Mouse (Mus musculus) embryonic facial prominence, embryonic 15.5 days (tissue): ENCODE measurements around the gene Ampd1. TPM values are rescaled to one million over a fixed set of nuclear protein-coding genes. Genes with fewer than 3 reads are reported as not detected.

Experiments
- ATAC-seq: fragments of 200-750 bp; cut with Nextera tagmentation; 2 replicates; pipeline ENCODE4 v1.8.0; 2017; ENCODE audit warnings: low read depth, moderate TSS enrichment; ENCODE audit not compliant: insufficient number of reproducible peaks, low FRiP score, low TSS enrichment
- H3K27ac ChIP-seq: fragments of 300-500 bp; sonication (generic); replicated peaks from 2 replicates; pipeline ENCODE4 v1.5.1; 2015; ENCODE audit warnings: mild to moderate bottlenecking, inconsistent platforms
- H3K27me3 ChIP-seq: fragments of 300-500 bp; sonication (generic); 2 replicates; pipeline ENCODE4 v1.6.1; 2015; ENCODE audit warnings: inconsistent platforms
- H3K36me3 ChIP-seq: fragments of 300-500 bp; sonication (generic); 2 replicates; pipeline ENCODE4 v1.6.1; 2015; ENCODE audit warnings: mild to moderate bottlenecking, inconsistent platforms
- H3K4me1 ChIP-seq: fragments of 300-500 bp; sonication (generic); 2 replicates; pipeline ENCODE4 v1.6.1; 2015; ENCODE audit warnings: inconsistent platforms
- H3K4me2 ChIP-seq: fragments of 300-500 bp; sonication (generic); replicated peaks from 2 replicates; pipeline ENCODE4 v1.6.1; 2015; ENCODE audit warnings: mild to moderate bottlenecking, inconsistent platforms
- H3K4me3 ChIP-seq: fragments of 300-500 bp; sonication (generic); replicated peaks from 2 replicates; pipeline ENCODE4 v1.5.1; 2015; ENCODE audit warnings: mild to moderate bottlenecking, inconsistent platforms
- H3K9ac ChIP-seq: fragments of 300-500 bp; sonication (generic); 2 replicates; pipeline ENCODE4 v1.6.1; 2015; ENCODE audit warnings: inconsistent platforms
- H3K9me3 ChIP-seq: fragments of 300-500 bp; sonication (generic); replicated peaks from 2 replicates; pipeline ENCODE4 v1.6.1; 2016; ENCODE audit warnings: inconsistent platforms
- WGBS: fragments of 180-500 bp; shearing (Covaris S2); methylation state at CpG from one replicate; pipeline ENCODE4 v1.1.7; 2015; 5-methylcytosine and 5-hydroxymethylcytosine counted together
- polyA plus RNA-seq: library from polyadenylated mRNA; unstranded; fragments of >200 nt; fragmentation: Nextera tagmentation; extraction: Ambion mirVana; gene quantifications from 2 replicates; pipeline ENCODE4 v1.2.1, GENCODE M21; 2015

Gene Ampd1
- 4.8 and 5.0 TPM in 2 replicates for polyA plus RNA-seq

DNA sequence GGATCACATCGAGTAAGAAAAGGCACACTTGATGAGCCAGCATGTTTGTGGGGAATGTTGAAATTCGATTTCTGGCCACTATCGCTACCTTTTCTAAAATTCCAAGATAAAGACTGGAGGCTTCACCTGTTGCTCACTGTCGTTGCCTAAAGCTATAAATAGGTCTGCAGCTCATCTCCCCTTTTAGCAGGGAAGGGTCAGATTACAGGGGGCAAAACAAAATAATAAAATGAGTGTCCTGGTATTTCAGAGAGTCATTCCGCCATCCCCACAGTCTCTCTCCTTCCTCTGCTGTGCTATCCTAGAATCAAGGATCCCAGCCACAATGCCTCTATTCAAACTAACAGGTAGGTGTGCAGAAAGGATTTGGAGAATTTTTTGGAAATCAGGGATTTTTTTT is at the start of gene Ampd1:
TSS of gene Ampd1 (plus strand) at position 244 of the 400 bp plus-strand sequence.
- no peak within 1 kb of the TSS for H3K27ac ChIP-seq
- no peak within 1 kb of the TSS for H3K4me2 ChIP-seq
- H3K4me1 ChIP-seq: no peaks in the 10 kb centered on the region
- no peaks in the 10 kb centered on the region for H3K27me3 ChIP-seq
- no peak within 1 kb of the TSS for H3K9ac ChIP-seq
- H3K36me3 ChIP-seq: peaks cover 7% of the 10 kb centered on the region
- 50% methylated on average over 5 of the region's 5 CpGs for WGBS
- ATAC-seq: no peak
- no peak within 1 kb of the TSS for H3K4me3 ChIP-seq
- no peaks in the 10 kb centered on the region for H3K9me3 ChIP-seq

GRCm38 (mm10) chr3:103026174-103026573 is 47.6 kb upstream of the Ampd1 start:
- Histone ChIP-seq H3K9ac (no peak overlapping the region), H3K4me1 (peaks cover 12% of the 10 kb centered on the region), H3K9me3 (no peaks in the 10 kb centered on the region), H3K4me3 (no peak overlapping the region), H3K27me3 (no peaks in the 10 kb centered on the region), H3K4me2 (no peak overlapping the region), H3K27ac (no peak overlapping the region), H3K36me3 (peaks cover 30% of the 10 kb centered on the region)
- WGBS: 84% methylated on average over 1 of the region's 1 CpGs
- ATAC-seq: no peak

DNA sequence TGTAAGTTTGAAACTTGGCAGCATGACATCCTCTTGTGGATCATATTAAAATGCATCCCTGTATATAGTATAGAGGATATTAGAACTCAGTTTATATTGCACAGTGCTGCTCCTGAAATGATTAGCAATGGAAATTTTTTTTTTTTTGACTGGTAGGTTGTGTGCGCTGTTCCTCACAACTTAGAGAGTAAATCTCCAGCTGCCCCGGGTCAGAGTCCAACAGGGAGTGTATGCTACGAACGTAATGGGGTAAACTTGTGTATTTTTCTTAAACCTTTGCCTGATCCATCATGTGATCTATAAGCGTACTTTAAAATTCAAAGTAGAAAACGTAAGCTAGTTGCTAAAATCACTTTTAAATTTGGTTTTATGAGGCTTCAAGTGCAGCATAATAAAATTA is 33.5 kb upstream of the Ampd1 start:
- no peak overlapping the region for H3K4me2 ChIP-seq
- peaks cover 54% of the 10 kb centered on the region for H3K36me3 ChIP-seq
- no peaks in the 10 kb centered on the region for H3K9me3 ChIP-seq
- no peak for ATAC-seq
- no peaks in the 10 kb centered on the region for H3K4me1 ChIP-seq
- H3K4me3 ChIP-seq: no peak overlapping the region
- H3K27ac ChIP-seq: no peak overlapping the region
- no peak overlapping the region for H3K9ac ChIP-seq
- WGBS: 95% methylated on average over 6 of the region's 6 CpGs
- no peaks in the 10 kb centered on the region for H3K27me3 ChIP-seq

DNA sequence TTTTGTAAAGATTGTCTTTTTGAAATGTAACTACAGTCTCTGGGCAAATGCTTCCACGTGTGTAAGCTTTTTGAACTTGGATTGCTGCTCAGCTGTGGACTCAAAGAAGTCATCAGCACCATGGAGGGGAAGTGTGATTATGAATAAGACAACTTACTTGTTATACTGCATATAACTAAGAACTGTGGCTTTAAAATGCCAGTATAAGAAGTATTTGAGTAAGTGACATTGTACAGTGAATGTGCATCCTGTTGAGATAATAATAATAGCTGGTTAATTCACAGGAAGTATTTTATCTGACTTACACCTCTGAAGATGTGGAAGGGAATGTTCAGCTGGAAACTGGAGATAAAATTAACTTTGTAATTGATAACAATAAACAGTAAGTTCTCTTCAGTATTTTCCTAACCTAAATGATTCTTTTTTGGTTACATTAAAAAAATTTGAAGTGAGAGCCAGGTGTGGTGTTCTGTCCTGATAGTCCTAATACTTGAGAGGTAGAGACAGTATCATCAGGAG is 32.9 kb upstream of the Ampd1 start:
- Histone ChIP-seq H3K4me2 (no peak overlapping the region), H3K4me3 (no peak overlapping the region), H3K9ac (no peak overlapping the region), H3K36me3 (peaks cover 59% of the 10 kb centered on the region), H3K27me3 (no peaks in the 10 kb centered on the region), H3K9me3 (no peaks in the 10 kb centered on the region), H3K4me1 (no peaks in the 10 kb centered on the region), H3K27ac (no peak overlapping the region)
- WGBS: 80% methylated on average over 1 of the region's 1 CpGs
- no peak for ATAC-seq

GRCm38 (mm10) chr3:103056016-103056595 is 17.7 kb upstream of the Ampd1 start:
- WGBS: 78% methylated on average over 5 of the region's 5 CpGs
- Histone ChIP-seq H3K4me2 (no peak overlapping the region), H3K9ac (no peak overlapping the region), H3K36me3 (peaks cover 63% of the 10 kb centered on the region), H3K27me3 (no peaks in the 10 kb centered on the region), H3K9me3 (no peaks in the 10 kb centered on the region), H3K4me1 (no peaks in the 10 kb centered on the region; the same call in 1 of the 2 replicates), H3K27ac (no peak overlapping the region), H3K4me3 (no peak overlapping the region)
- no peak for ATAC-seq

DNA sequence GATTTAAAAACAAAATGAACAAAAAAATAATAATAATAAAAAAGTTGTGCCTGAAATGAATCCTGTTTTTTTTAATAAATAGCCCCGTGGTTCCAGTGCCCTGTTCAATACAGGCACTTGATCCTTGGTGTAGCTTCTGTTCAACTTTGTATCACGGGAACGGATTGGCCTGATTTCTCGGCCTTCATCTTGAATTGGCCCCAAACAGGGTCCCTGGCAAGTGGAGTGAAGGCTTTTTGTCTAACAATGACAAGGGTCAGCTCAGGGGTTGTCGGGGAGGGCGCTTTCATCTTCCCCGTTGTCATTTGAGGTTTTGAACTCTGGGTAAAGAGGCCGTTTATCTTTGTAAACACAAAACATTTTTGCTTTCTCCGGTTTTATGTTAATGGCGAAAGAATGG is 16.1 kb upstream of the Ampd1 start:
- ATAC-seq: no peak
- Histone ChIP-seq H3K27me3 (no peaks in the 10 kb centered on the region), H3K9me3 (no peaks in the 10 kb centered on the region), H3K36me3 (peaks cover 65% of the 10 kb centered on the region), H3K4me1 (no peaks in the 10 kb centered on the region; the same call in 1 of the 2 replicates), H3K4me3 (peak overlapping the region; percentile 81), H3K9ac (peak overlapping the region; percentile 18; the same call in 1 of the 2 replicates), H3K27ac (peak overlapping the region; percentile 98), H3K4me2 (peak overlapping the region; percentile 74)
- WGBS: 3% methylated on average over 10 of the region's 10 CpGs

DNA sequence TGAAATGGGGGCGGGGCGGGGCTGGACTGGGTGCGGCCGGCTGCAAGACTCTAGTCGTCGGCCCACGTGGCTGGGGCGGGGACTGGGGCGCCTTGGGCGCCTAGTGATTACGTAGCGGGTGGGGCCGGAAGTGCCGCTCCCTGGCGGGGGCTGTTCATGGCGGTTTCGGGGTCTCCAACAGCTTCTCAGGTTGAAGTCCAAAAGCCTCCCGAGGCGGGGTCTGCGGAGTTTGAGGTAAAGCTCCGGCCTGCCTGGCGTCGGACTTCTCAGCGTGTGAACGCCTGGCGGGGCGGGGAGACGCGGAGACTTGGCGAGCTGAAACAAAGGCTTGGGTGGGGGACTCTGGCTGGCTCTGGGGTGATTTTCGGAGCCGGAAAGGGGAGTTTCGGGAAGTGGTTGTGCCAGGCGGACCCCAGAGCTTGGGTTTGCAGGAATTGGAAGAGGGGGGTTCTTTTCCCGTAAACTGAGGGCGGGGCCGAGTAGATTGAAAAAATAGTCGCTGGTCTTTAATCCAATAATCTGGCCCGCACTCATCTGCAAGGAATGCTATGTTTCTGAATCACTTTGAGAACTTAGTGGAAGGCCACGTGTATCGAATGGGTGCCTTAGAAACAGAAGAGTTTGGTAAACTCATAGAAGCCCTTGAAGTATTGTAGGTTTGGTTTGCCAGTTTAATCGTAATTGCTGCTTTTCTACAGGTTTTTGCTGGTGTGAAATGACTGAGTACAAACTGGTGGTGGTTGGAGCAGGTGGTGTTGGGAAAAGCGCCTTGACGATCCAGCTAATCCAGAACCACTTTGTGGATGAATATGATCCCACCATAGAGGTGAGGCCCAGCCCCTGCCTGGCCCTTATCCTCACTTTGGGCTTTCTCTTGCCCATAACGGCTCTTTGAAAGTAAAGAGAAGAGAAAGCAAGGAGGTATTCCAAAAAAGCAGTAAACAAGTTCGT is 15.3 kb upstream of the Ampd1 start, which contains the start of gene Nras:
TSS of gene Nras (plus strand) at position 79 of the 951 bp plus-strand sequence.
- Histone ChIP-seq H3K9ac (peak within 1 kb of the TSS; percentile 68), H3K27me3 (no peaks in the 10 kb centered on the region), H3K27ac (peak within 1 kb of the TSS; percentile 98), H3K4me2 (peak within 1 kb of the TSS; percentile 74), H3K4me1 (no peaks in the 10 kb centered on the region; the same call in 1 of the 2 replicates), H3K36me3 (peaks cover 68% of the 10 kb centered on the region), H3K4me3 (peak within 1 kb of the TSS; percentile 81), H3K9me3 (no peaks in the 10 kb centered on the region)
- ATAC-seq: peak; percentile 97
- WGBS: 2% methylated on average over 46 of the region's 46 CpGs

- 86% methylated on average over 8 of the region's 8 CpGs for WGBS
- Histone ChIP-seq H3K9ac (no peak overlapping the region), H3K4me2 (no peak overlapping the region), H3K9me3 (no peaks in the 10 kb centered on the region), H3K4me1 (no peaks in the 10 kb centered on the region), H3K27me3 (no peaks in the 10 kb centered on the region), H3K36me3 (peaks cover 64% of the 10 kb centered on the region), H3K4me3 (no peak overlapping the region), H3K27ac (no peak overlapping the region)
- no peak for ATAC-seq
Observed at GRCm38 (mm10) chr3:103066927-103067326, 6.9 kb upstream of the Ampd1 start.

DNA sequence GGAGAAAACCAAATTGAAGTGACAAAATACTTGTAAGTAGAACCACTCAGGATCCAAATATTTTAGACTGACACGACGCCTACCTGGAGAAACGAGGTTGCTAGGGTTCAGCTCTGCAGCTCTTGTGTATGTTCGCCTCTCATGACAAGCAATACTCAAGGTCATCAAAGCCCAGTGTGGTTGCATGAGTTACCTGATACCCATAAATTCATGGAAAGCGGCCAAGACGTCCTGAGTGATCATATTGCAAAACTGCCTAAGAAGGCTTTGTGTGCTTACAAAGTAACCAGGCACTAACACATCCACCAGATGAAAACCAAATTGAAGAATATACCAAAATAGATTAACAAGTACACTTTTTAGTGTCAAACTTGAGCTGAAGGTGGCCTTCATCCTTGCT is 4.8 kb upstream of the Ampd1 start:
- Histone ChIP-seq H3K27me3 (no peaks in the 10 kb centered on the region), H3K4me3 (no peak overlapping the region), H3K27ac (no peak overlapping the region), H3K4me1 (no peaks in the 10 kb centered on the region), H3K4me2 (no peak overlapping the region), H3K9ac (no peak overlapping the region), H3K9me3 (no peaks in the 10 kb centered on the region), H3K36me3 (peaks cover 43% of the 10 kb centered on the region)
- 71% methylated on average over 6 of the region's 6 CpGs for WGBS
- ATAC-seq: no peak

DNA sequence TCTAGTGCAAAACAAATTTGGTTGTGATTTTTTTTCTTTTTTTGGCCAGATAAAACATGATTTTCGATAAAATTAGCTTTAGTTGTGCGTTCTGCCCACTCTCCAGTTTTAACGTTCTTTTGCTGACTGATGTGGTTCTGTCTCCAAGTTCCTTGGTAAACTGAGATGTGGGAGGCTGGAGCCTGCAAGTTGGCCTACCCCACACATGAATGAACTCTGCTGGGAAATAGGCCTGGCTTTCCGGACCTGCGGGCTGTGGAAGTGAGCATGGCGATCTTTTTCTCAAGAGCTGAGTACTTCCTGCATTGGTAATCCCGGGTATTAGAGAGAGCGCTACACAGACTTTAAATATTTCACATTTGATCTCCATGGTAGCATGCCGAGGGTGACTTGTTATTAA is 2.1 kb downstream of the Ampd1 start:
- Histone ChIP-seq H3K4me1 (no peaks in the 10 kb centered on the region), H3K27me3 (no peaks in the 10 kb centered on the region), H3K27ac (no peak overlapping the region), H3K36me3 (no peaks in the 10 kb centered on the region), H3K4me3 (no peak overlapping the region), H3K9me3 (no peaks in the 10 kb centered on the region), H3K4me2 (no peak overlapping the region), H3K9ac (no peak overlapping the region)
- ATAC-seq: no peak
- WGBS: 69% methylated on average over 9 of the region's 9 CpGs

- H3K27me3 ChIP-seq: no peaks in the 10 kb centered on the region
- no peak overlapping the region for H3K4me2 ChIP-seq
- H3K27ac ChIP-seq: no peak overlapping the region
- no peaks in the 10 kb centered on the region for H3K9me3 ChIP-seq
- ATAC-seq: no peak
- 79% methylated on average over 9 of the region's 9 CpGs for WGBS
- no peaks in the 10 kb centered on the region for H3K4me1 ChIP-seq
- H3K36me3 ChIP-seq: no peaks in the 10 kb centered on the region
- H3K9ac ChIP-seq: no peak overlapping the region
- H3K4me3 ChIP-seq: no peak overlapping the region
Observed at GRCm38 (mm10) chr3:103076476-103076875, 2.7 kb downstream of the Ampd1 start.
